In genomic region chr17:21515403-21516105, GRCm38 (mm10) we compare ENCODE assay signal across 7 mouse cellular contexts. TPM values are rescaled to one million over a fixed set of nuclear protein-coding genes. Genes with fewer than 3 reads are reported as not detected.
DNase-seq lines count a peak whose midpoint lies in the region; ATAC-seq lines count a peak whose summit lies in the region.

No protein-coding gene starts in this region.

- peak; percentile 53 for ATAC-seq in hindbrain, embryonic 16.5 days

- 0 out of 2 replicates have a peak, but pooled peaks cover 3% of the 10 kb centered on the region for H3K36me3 ChIP-seq in hindbrain, embryonic 16.5 days (ENCODE audit: control insufficient read depth, insufficient read depth, low read length)

- H3K4me1 ChIP-seq in hindbrain, embryonic 16.5 days (ENCODE audit: control insufficient read depth, insufficient read depth, low read depth, low read length): peaks cover 11% of the 10 kb centered on the region

- H3K27ac ChIP-seq in hindbrain, embryonic 16.5 days (ENCODE audit: low read depth, low read length): peak overlapping the region; percentile 85; the same call in 1 of the 2 replicates

- peak; percentile 72 for DNase-seq in T-cell, adult 2 months (ENCODE audit: low spot score)
- DNase-seq in cerebellum, adult 9-10 months: peak; percentile 79
- peak; percentile 47 to 66 for DNase-seq in frontal cortex, postnatal 10 days (ENCODE audit: low spot score in 2 of 2)
- DNase-seq in left cerebral cortex, adult 18-20 months (ENCODE audit: low spot score in 2 of 2): peak; percentile 64 to 69
- DNase-seq in lung, postnatal 4 days: peak; percentile 40 to 82
- peak; percentile 75 for DNase-seq in right cerebral cortex, adult 18-20 months

- peak overlapping the region; percentile 93 for H3K4me2 ChIP-seq in hindbrain, embryonic 16.5 days (ENCODE audit: low read length)

- peak overlapping the region; percentile 18 for H3K4me3 ChIP-seq in hindbrain, embryonic 16.5 days (ENCODE audit: low read length)

- H3K27me3 ChIP-seq in hindbrain, embryonic 16.5 days (replicated peaks; ENCODE audit: control insufficient read depth, insufficient read depth, low read length): no peaks in the 10 kb centered on the region

- H3K9me3 ChIP-seq in hindbrain, embryonic 16.5 days (ENCODE audit: control insufficient read depth, low read length): no peaks in the 10 kb centered on the region

- 1% methylated on average over 8 of the region's 8 CpGs for WGBS in hindbrain, embryonic 16.5 days

- H3K9ac ChIP-seq in hindbrain, embryonic 16.5 days (ENCODE audit: low read depth, low read length): peak overlapping the region; percentile 44

RNA-seq across cellular contexts. Expression of gene Zfp52, which starts 19.8 kb away (rescaled TPM):
- 3.0 and 3.5 TPM in 2 replicates for polyA plus RNA-seq in hindbrain, embryonic 16.5 days (2015; fragmentation: Nextera tagmentation; extraction: Ambion mirVana)
- 1 to 10 TPM; 6.5 to 7.3 TPM for total RNA-seq in left cerebral cortex, adult 18-20 months (2021)

RNA-seq across cellular contexts. Expression of gene Zfp53, which starts 26.8 kb away (rescaled TPM):
- polyA plus RNA-seq in hindbrain, embryonic 16.5 days (2015; fragmentation: Nextera tagmentation; extraction: Ambion mirVana): 8.7 and 10.7 TPM in 2 replicates
- 1 to 10 TPM; 4.7 to 4.9 TPM for total RNA-seq in left cerebral cortex, adult 18-20 months (2021)

RNA-seq across cellular contexts. Expression of gene Zfp948, which starts 51.3 kb away (rescaled TPM):
- polyA plus RNA-seq in hindbrain, embryonic 16.5 days (2015; fragmentation: Nextera tagmentation; extraction: Ambion mirVana): 19.2 and 20.3 TPM in 2 replicates
- total RNA-seq in left cerebral cortex, adult 18-20 months (2021): 10 to 100 TPM; 12.6 to 13.0 TPM

Comparison
In these comparisons a context has a peak if more than half of its experiments do, and no peak if none do; other contexts are left out.
1. Peak in every context shown above with its lines: DNase-seq, ATAC-seq, H3K4me3 ChIP-seq and H3K27ac ChIP-seq.